Mouse (Mus musculus) right cerebral cortex, postnatal 10 days (tissue): ENCODE measurements around the gene Lamb3.
"Not testable (repeated sequence)": the region's sequence is repeated elsewhere in the genome, so short reads cannot be mapped to it uniquely, and the experiment has no call there.

Experiments
- DNase-seq, 2 experiments: peaks; one replicate each; pipeline ENCODE4 v3.0.0; 2021; ENCODE audit warnings: low spot score in 2 of 2

Gene Lamb3

GRCm38 (mm10) chr1:193279492-193279891, 72.0 kb downstream of the Lamb3 start:
- no peak for DNase-seq

GRCm38 (mm10) chr1:193281344-193281743, 73.8 kb downstream of the Lamb3 start:
- no peak for DNase-seq

GRCm38 (mm10) chr1:193284228-193284779, 76.8 kb downstream of the Lamb3 start:
- no peak for DNase-seq

- not testable (repeated sequence) for DNase-seq
These were observed 78.3 kb downstream of the Lamb3 start for GRCm38 (mm10) chr1:193285766-193286325.

- DNase-seq: no peak
These were observed 80.1 kb downstream of the Lamb3 start for GRCm38 (mm10) chr1:193287578-193287977.

GRCm38 (mm10) chr1:193289076-193289475, 81.6 kb downstream of the Lamb3 start:
- no peak for DNase-seq

- no peak for DNase-seq
These were observed 82.4 kb downstream of the Lamb3 start for GRCm38 (mm10) chr1:193289914-193290313.

GRCm38 (mm10) chr1:193290686-193291085, 83.2 kb downstream of the Lamb3 start:
- no peak for DNase-seq

GRCm38 (mm10) chr1:193293039-193293438, 85.5 kb downstream of the Lamb3 start:
- DNase-seq: no peak

GRCm38 (mm10) chr1:193293926-193294325, 86.4 kb downstream of the Lamb3 start:
- DNase-seq: no peak

- no peak for DNase-seq
These were observed 88.4 kb downstream of the Lamb3 start for GRCm38 (mm10) chr1:193295920-193296319.

GRCm38 (mm10) chr1:193298141-193298765, 90.8 kb downstream of the Lamb3 start:
- peak in 1 of 2 experiments; percentile 51 for DNase-seq

GRCm38 (mm10) chr1:193299995-193300394, 92.5 kb downstream of the Lamb3 start:
- no peak for DNase-seq

- DNase-seq: no peak
These were observed 94.0 kb downstream of the Lamb3 start for GRCm38 (mm10) chr1:193301216-193302092.

- DNase-seq: no peak
These were observed 94.5 kb downstream of the Lamb3 start for GRCm38 (mm10) chr1:193302093-193302405.

GRCm38 (mm10) chr1:193303096-193303495, 95.6 kb downstream of the Lamb3 start:
- no peak for DNase-seq

GRCm38 (mm10) chr1:193305386-193305785, 97.9 kb downstream of the Lamb3 start:
- no peak for DNase-seq

- DNase-seq: no peak
These were observed 99.3 kb downstream of the Lamb3 start for GRCm38 (mm10) chr1:193306832-193307231.

- DNase-seq: no peak
These were observed 102.5 kb downstream of the Lamb3 start for GRCm38 (mm10) chr1:193309785-193310518.

- no peak for DNase-seq
These were observed 103.1 kb downstream of the Lamb3 start for GRCm38 (mm10) chr1:193310519-193311085.

- no peak for DNase-seq
These were observed 104.1 kb downstream of the Lamb3 start for GRCm38 (mm10) chr1:193311596-193311995.
